Mouse (Mus musculus): ENCODE data around the gene Myrip. TPM values are rescaled to one million over a fixed set of nuclear protein-coding genes. Genes with fewer than 3 reads are reported as not detected.

Myrip gene
- polyA plus RNA-seq, 2 experiments, result 0.37 to 0.73 TPM

- DNase-seq (ENCODE audit: low spot score) (no peak), ATAC-seq (ENCODE audit: low FRiP score, low read depth) (no peak)
- no peaks in the 10 kb centered on the region for H3K9me3 ChIP-seq (ENCODE audit: control insufficient read depth, low read length)
- H3K27me3 ChIP-seq (ENCODE audit: control insufficient read depth, insufficient read depth, low read length), result no peaks in the 10 kb centered on the region
- no peak overlapping the region for H3K9ac ChIP-seq (ENCODE audit: low read depth, low read length, severe bottlenecking)
- WGBS, result 66% methylated on average over 8 of the region's 8 CpGs
- no peak overlapping the region for H3K27ac ChIP-seq (replicated peaks; ENCODE audit: low read depth, low read length)
- H3K4me2 ChIP-seq (replicated peaks; ENCODE audit: low read depth, low read length, severe bottlenecking), result no peak overlapping the region
- H3K4me3 ChIP-seq (replicated peaks; ENCODE audit: low read length), result no peak overlapping the region
- TF ChIP-seq POLR2A (IDR thresholded peaks at IDR 0.05; ENCODE audit: borderline replicate concordance, extremely low read depth, insufficient read depth, insufficient read length), result no peak
- H3K4me1 ChIP-seq (ENCODE audit: control insufficient read depth, insufficient read depth, low read length), result no peaks in the 10 kb centered on the region
- H3K36me3 ChIP-seq (ENCODE audit: control insufficient read depth, insufficient read depth, low read length), result no peaks in the 10 kb centered on the region
These were observed 134.5 kb downstream of the Myrip start for GRCm38 (mm10) chr9:120435841-120436240.

- no peak for TF ChIP-seq POLR2A (IDR thresholded peaks at IDR 0.05; ENCODE audit: borderline replicate concordance, extremely low read depth, insufficient read depth, insufficient read length)
- H3K4me1 ChIP-seq (ENCODE audit: control insufficient read depth, insufficient read depth, low read length), result no peaks in the 10 kb centered on the region
- no peak for ATAC-seq (ENCODE audit: low FRiP score, low read depth)
- no peaks in the 10 kb centered on the region for H3K36me3 ChIP-seq (ENCODE audit: control insufficient read depth, insufficient read depth, low read length)
- H3K4me2 ChIP-seq (replicated peaks; ENCODE audit: low read depth, low read length, severe bottlenecking), result no peak overlapping the region
- no peak overlapping the region for H3K9ac ChIP-seq (ENCODE audit: low read depth, low read length, severe bottlenecking)
- no peaks in the 10 kb centered on the region for H3K9me3 ChIP-seq (ENCODE audit: control insufficient read depth, low read length)
- WGBS, result 64% methylated on average over 2 of the region's 2 CpGs
- H3K27me3 ChIP-seq (ENCODE audit: control insufficient read depth, insufficient read depth, low read length), result no peaks in the 10 kb centered on the region
- H3K27ac ChIP-seq (replicated peaks; ENCODE audit: low read depth, low read length), result no peak overlapping the region
- no peak overlapping the region for H3K4me3 ChIP-seq (replicated peaks; ENCODE audit: low read length)
- no peak for DNase-seq (ENCODE audit: low spot score)
These were observed 135.5 kb downstream of the Myrip start for GRCm38 (mm10) chr9:120436854-120437253.

- DNase-seq (ENCODE audit: low spot score), result no peak
- H3K27ac ChIP-seq (replicated peaks; ENCODE audit: low read depth, low read length), result no peak overlapping the region
- H3K4me1 ChIP-seq (ENCODE audit: control insufficient read depth, insufficient read depth, low read length), result no peaks in the 10 kb centered on the region
- H3K36me3 ChIP-seq (ENCODE audit: control insufficient read depth, insufficient read depth, low read length), result no peaks in the 10 kb centered on the region
- no peak for TF ChIP-seq POLR2A (IDR thresholded peaks at IDR 0.05; ENCODE audit: borderline replicate concordance, extremely low read depth, insufficient read depth, insufficient read length)
- no peak overlapping the region for H3K4me3 ChIP-seq (replicated peaks; ENCODE audit: low read length)
- WGBS, result 76% methylated on average over 6 of the region's 6 CpGs
- no peaks in the 10 kb centered on the region for H3K9me3 ChIP-seq (ENCODE audit: control insufficient read depth, low read length)
- H3K27me3 ChIP-seq (ENCODE audit: control insufficient read depth, insufficient read depth, low read length), result no peaks in the 10 kb centered on the region
- no peak for ATAC-seq (ENCODE audit: low FRiP score, low read depth)
- no peak overlapping the region for H3K4me2 ChIP-seq (replicated peaks; ENCODE audit: low read depth, low read length, severe bottlenecking)
- no peak overlapping the region for H3K9ac ChIP-seq (ENCODE audit: low read depth, low read length, severe bottlenecking)
These were observed 136.1 kb downstream of the Myrip start for GRCm38 (mm10) chr9:120437266-120437876.

- H3K4me2 ChIP-seq (replicated peaks; ENCODE audit: low read depth, low read length, severe bottlenecking), result no peak overlapping the region
- DNase-seq (ENCODE audit: low spot score) (no peak), ATAC-seq (ENCODE audit: low FRiP score, low read depth) (no peak)
- WGBS, result 100% methylated on average over 1 of the region's 1 CpGs
- no peaks in the 10 kb centered on the region for H3K9me3 ChIP-seq (ENCODE audit: control insufficient read depth, low read length)
- H3K27ac ChIP-seq (replicated peaks; ENCODE audit: low read depth, low read length), result no peak overlapping the region
- no peaks in the 10 kb centered on the region for H3K36me3 ChIP-seq (ENCODE audit: control insufficient read depth, insufficient read depth, low read length)
- no peak overlapping the region for H3K4me3 ChIP-seq (replicated peaks; ENCODE audit: low read length)
- no peaks in the 10 kb centered on the region for H3K4me1 ChIP-seq (ENCODE audit: control insufficient read depth, insufficient read depth, low read length)
- no peak for TF ChIP-seq POLR2A (IDR thresholded peaks at IDR 0.05; ENCODE audit: borderline replicate concordance, extremely low read depth, insufficient read depth, insufficient read length)
- no peaks in the 10 kb centered on the region for H3K27me3 ChIP-seq (ENCODE audit: control insufficient read depth, insufficient read depth, low read length)
- H3K9ac ChIP-seq (ENCODE audit: low read depth, low read length, severe bottlenecking), result no peak overlapping the region
These were observed 137.0 kb downstream of the Myrip start for GRCm38 (mm10) chr9:120438350-120438749.

GRCm38 (mm10) chr9:120438781-120439180 lies 137.5 kb downstream of the Myrip start:
- no peaks in the 10 kb centered on the region for H3K9me3 ChIP-seq (ENCODE audit: control insufficient read depth, low read length)
- H3K36me3 ChIP-seq (ENCODE audit: control insufficient read depth, insufficient read depth, low read length), result no peaks in the 10 kb centered on the region
- no peak overlapping the region for H3K27ac ChIP-seq (replicated peaks; ENCODE audit: low read depth, low read length)
- no peak overlapping the region for H3K4me3 ChIP-seq (replicated peaks; ENCODE audit: low read length)
- WGBS, result 68% methylated on average over 1 of the region's 1 CpGs
- H3K4me2 ChIP-seq (replicated peaks; ENCODE audit: low read depth, low read length, severe bottlenecking), result no peak overlapping the region
- ATAC-seq (ENCODE audit: low FRiP score, low read depth) (no peak), DNase-seq (ENCODE audit: low spot score) (no peak)
- H3K27me3 ChIP-seq (ENCODE audit: control insufficient read depth, insufficient read depth, low read length), result no peaks in the 10 kb centered on the region
- H3K9ac ChIP-seq (ENCODE audit: low read depth, low read length, severe bottlenecking), result no peak overlapping the region
- no peak for TF ChIP-seq POLR2A (IDR thresholded peaks at IDR 0.05; ENCODE audit: borderline replicate concordance, extremely low read depth, insufficient read depth, insufficient read length)
- no peaks in the 10 kb centered on the region for H3K4me1 ChIP-seq (ENCODE audit: control insufficient read depth, insufficient read depth, low read length)

Measured in limb, embryonic 14.5 days (tissue).